Mouse (Mus musculus) liver, embryonic 14.5 days (tissue): ENCODE measurements around the gene Abca4.

Experiments
- CTCF ChIP-seq: IDR thresholded peaks from 2 replicates; pipeline ENCODE4 v1.5.1; 2016; ENCODE audit warnings: antibody characterized with exemption, low read depth, control low read depth
- EP300 ChIP-seq: IDR thresholded peaks from 2 replicates; pipeline ENCODE4 v1.6.1; 2016; ENCODE audit warnings: antibody characterized with exemption, low read depth

GRCm38 (mm10) chr3:122090338-122090737, 46.1 kb downstream of the Abca4 start:
- TF ChIP-seq CTCF (no peak), EP300 (no peak)
